Mouse (Mus musculus) bone marrow macrophage, adult 2 months (primary cell): ENCODE measurements around the gene Adgra3. TPM values are rescaled to one million over a fixed set of nuclear protein-coding genes. Genes with fewer than 3 reads are reported as not detected.

Experiments used
- H3K27ac ChIP-seq: 2 replicates; pipeline ENCODE4 v1.5.1; 2012; ENCODE audit warnings: low read depth, low read length; ENCODE audit not compliant: insufficient read depth
- H3K4me1 ChIP-seq: 2 replicates; pipeline ENCODE4 v1.6.1; 2012; ENCODE audit warnings: low read length; ENCODE audit not compliant: control insufficient read depth, insufficient read depth
- H3K4me3 ChIP-seq: 2 replicates; pipeline ENCODE4 v1.5.1; 2012; ENCODE audit warnings: mild to moderate bottlenecking, low read length, moderate library complexity; ENCODE audit not compliant: insufficient read depth
- CTCF ChIP-seq: IDR thresholded peaks from 2 replicates; pipeline ENCODE4 v1.5.1; 2012; ENCODE audit warnings: low read depth, mild to moderate bottlenecking, low read length, moderate library complexity
- POLR2A ChIP-seq: IDR thresholded peaks from 2 replicates; pipeline ENCODE4 v1.6.1; 2012; ENCODE audit warnings: mild to moderate bottlenecking, low read depth, low read length, borderline replicate concordance
- polyA plus RNA-seq: library from polyadenylated mRNA; stranded (reverse); fragments of >200 nt; gene quantifications from 2 replicates; pipeline ENCODE4 v1.2.4, GENCODE M21; 2012; ENCODE audit not compliant: missing spikeins, insufficient read depth, insufficient read length

The Adgra3 gene
- polyA plus RNA-seq, 1 experiment: 0.36 TPM

GRCm38 (mm10) chr5:49975971-49976370 lies 82.8 kb downstream of the Adgra3 start:
- TF ChIP-seq POLR2A (no peak), CTCF (no peak)
- Histone ChIP-seq H3K4me1 (no peaks in the 10 kb centered on the region), H3K4me3 (no peak overlapping the region), H3K27ac (no peak overlapping the region)

GRCm38 (mm10) chr5:49974211-49974610 lies 84.6 kb downstream of the Adgra3 start:
- H3K4me3 ChIP-seq: no peak overlapping the region
- no peak for TF ChIP-seq POLR2A
- TF ChIP-seq CTCF: no peak
- no peak overlapping the region for H3K27ac ChIP-seq
- no peaks in the 10 kb centered on the region for H3K4me1 ChIP-seq

- TF ChIP-seq POLR2A (no peak), CTCF (no peak)
- Histone ChIP-seq H3K27ac (no peak overlapping the region), H3K4me3 (no peak overlapping the region), H3K4me1 (no peaks in the 10 kb centered on the region)
These were observed 89.1 kb downstream of the Adgra3 start for GRCm38 (mm10) chr5:49969660-49970059.

- Histone ChIP-seq H3K27ac (no peak overlapping the region), H3K4me1 (no peaks in the 10 kb centered on the region), H3K4me3 (no peak overlapping the region)
- TF ChIP-seq POLR2A: no peak
- TF ChIP-seq CTCF: no peak
These were observed 91.1 kb downstream of the Adgra3 start for GRCm38 (mm10) chr5:49967726-49968125.

GRCm38 (mm10) chr5:49965810-49966209 lies 93.0 kb downstream of the Adgra3 start:
- TF ChIP-seq CTCF: no peak
- no peak for TF ChIP-seq POLR2A
- H3K4me3 ChIP-seq: no peak overlapping the region
- H3K4me1 ChIP-seq: no peaks in the 10 kb centered on the region
- H3K27ac ChIP-seq: no peak overlapping the region

- TF ChIP-seq CTCF: no peak
- TF ChIP-seq POLR2A: no peak
- Histone ChIP-seq H3K4me3 (no peak overlapping the region), H3K27ac (no peak overlapping the region), H3K4me1 (no peaks in the 10 kb centered on the region)
These were observed 97.1 kb downstream of the Adgra3 start for GRCm38 (mm10) chr5:49961478-49962431.

- no peak for TF ChIP-seq POLR2A
- TF ChIP-seq CTCF: no peak
- H3K27ac ChIP-seq: no peak overlapping the region
- no peaks in the 10 kb centered on the region for H3K4me1 ChIP-seq
- no peak overlapping the region for H3K4me3 ChIP-seq
These were observed 122.5 kb downstream of the Adgra3 start for GRCm38 (mm10) chr5:49936354-49936753.

- Histone ChIP-seq H3K4me3 (no peak overlapping the region), H3K27ac (no peak overlapping the region), H3K4me1 (no peaks in the 10 kb centered on the region)
- no peak for TF ChIP-seq POLR2A
- TF ChIP-seq CTCF: no peak
These were observed 134.1 kb downstream of the Adgra3 start for GRCm38 (mm10) chr5:49924712-49925111.

GRCm38 (mm10) chr5:49915695-49916106 lies 143.1 kb downstream of the Adgra3 start:
- TF ChIP-seq POLR2A: no peak
- Histone ChIP-seq H3K4me3 (no peak overlapping the region), H3K4me1 (no peaks in the 10 kb centered on the region), H3K27ac (no peak overlapping the region)
